Mouse (Mus musculus) limb, embryonic 12.5 days (tissue): ENCODE data around the gene Oprm1. TPM values are rescaled to one million over a fixed set of nuclear protein-coding genes. Genes with fewer than 3 reads are reported as not detected.

Experiments used
- ATAC-seq: fragments of 200-750 bp; cut with Nextera tagmentation; 2 replicates; pipeline ENCODE4 v1.8.0; 2017; ENCODE audit warnings: low read depth, moderate TSS enrichment; ENCODE audit not compliant: insufficient number of reproducible peaks, insufficient read depth, low FRiP score, low TSS enrichment
- H3K27ac ChIP-seq: fragments of 300-500 bp; sonication (generic); 2 replicates; pipeline ENCODE4 v1.5.1; 2016; ENCODE audit warnings: mild to moderate bottlenecking, moderate library complexity
- H3K27me3 ChIP-seq: fragments of 300-500 bp; sonication (generic); 2 replicates; pipeline ENCODE4 v1.6.1; 2016; ENCODE audit warnings: mild to moderate bottlenecking, moderate library complexity
- H3K36me3 ChIP-seq: fragments of 300-500 bp; sonication (generic); 2 replicates; pipeline ENCODE4 v1.6.1; 2016; ENCODE audit warnings: mild to moderate bottlenecking, moderate library complexity
- H3K4me1 ChIP-seq: fragments of 300-500 bp; sonication (generic); replicated peaks from 2 replicates; pipeline ENCODE4 v1.6.1; 2016
- H3K4me2 ChIP-seq: fragments of 300-500 bp; sonication (generic); 2 replicates; pipeline ENCODE4 v1.6.1; 2016; ENCODE audit warnings: mild to moderate bottlenecking, moderate library complexity
- H3K4me3 ChIP-seq: fragments of 300-500 bp; sonication (generic); replicated peaks from 2 replicates; pipeline ENCODE4 v1.5.1; 2016; ENCODE audit warnings: mild to moderate bottlenecking
- H3K9ac ChIP-seq: fragments of 300-500 bp; sonication (generic); replicated peaks from 2 replicates; pipeline ENCODE4 v1.6.1; 2016; ENCODE audit warnings: mild to moderate bottlenecking, moderate library complexity
- H3K9me3 ChIP-seq: fragments of 300-500 bp; sonication (generic); 2 replicates; pipeline ENCODE4 v1.6.1; 2016; ENCODE audit warnings: mild to moderate bottlenecking, moderate library complexity
- WGBS: fragments of 180-500 bp; shearing (Covaris S2); methylation state at CpG from one replicate; pipeline ENCODE4 v1.1.7; 2016; 5-methylcytosine and 5-hydroxymethylcytosine counted together
- polyA plus RNA-seq: library from polyadenylated mRNA; unstranded; fragments of >200 nt; fragmentation: Nextera tagmentation; extraction: Ambion mirVana; gene quantifications from 2 replicates; pipeline ENCODE4 v1.2.1, GENCODE M21; 2016

Gene Oprm1
- polyA plus RNA-seq, 1 experiment from 2014 or later: not detected

- no peak overlapping the region for H3K27ac ChIP-seq
- H3K27me3 ChIP-seq: no peaks in the 10 kb centered on the region
- no peak for ATAC-seq
- H3K9ac ChIP-seq: no peak overlapping the region
- no peaks in the 10 kb centered on the region for H3K9me3 ChIP-seq
- peaks cover 4% of the 10 kb centered on the region for H3K4me1 ChIP-seq
- no peak overlapping the region for H3K4me3 ChIP-seq
- no peak overlapping the region for H3K4me2 ChIP-seq
- H3K36me3 ChIP-seq: no peaks in the 10 kb centered on the region
- 88% methylated on average over 2 of the region's 2 CpGs for WGBS
Measured at GRCm38 (mm10) chr10:7047919-7048291, 289.6 kb downstream of the Oprm1 start.

GRCm38 (mm10) chr10:7049901-7050300, 291.6 kb downstream of the Oprm1 start:
- Histone ChIP-seq H3K27ac (no peak overlapping the region), H3K9me3 (no peaks in the 10 kb centered on the region), H3K4me2 (no peak overlapping the region), H3K27me3 (no peaks in the 10 kb centered on the region), H3K4me3 (no peak overlapping the region), H3K36me3 (no peaks in the 10 kb centered on the region), H3K9ac (no peak overlapping the region), H3K4me1 (peaks cover 4% of the 10 kb centered on the region)
- no peak for ATAC-seq
- 83% methylated on average over 3 of the region's 3 CpGs for WGBS

- Histone ChIP-seq H3K4me3 (no peak within 1 kb of the TSS), H3K4me2 (no peak within 1 kb of the TSS), H3K9me3 (no peaks in the 10 kb centered on the region), H3K4me1 (peaks cover 4% of the 10 kb centered on the region), H3K27me3 (no peaks in the 10 kb centered on the region), H3K36me3 (no peaks in the 10 kb centered on the region), H3K27ac (peak within 1 kb of the TSS; percentile 45; the same call in 1 of the 2 replicates), H3K9ac (no peak within 1 kb of the TSS)
- WGBS: 39% methylated on average over 12 of the region's 12 CpGs
- no peak for ATAC-seq
Measured at GRCm38 (mm10) chr10:7052315-7053017, 294.2 kb downstream of the Oprm1 start, which contains the start of gene Ipcef1. TSS of gene Ipcef1 (minus strand) at chr10:7052478.

DNA sequence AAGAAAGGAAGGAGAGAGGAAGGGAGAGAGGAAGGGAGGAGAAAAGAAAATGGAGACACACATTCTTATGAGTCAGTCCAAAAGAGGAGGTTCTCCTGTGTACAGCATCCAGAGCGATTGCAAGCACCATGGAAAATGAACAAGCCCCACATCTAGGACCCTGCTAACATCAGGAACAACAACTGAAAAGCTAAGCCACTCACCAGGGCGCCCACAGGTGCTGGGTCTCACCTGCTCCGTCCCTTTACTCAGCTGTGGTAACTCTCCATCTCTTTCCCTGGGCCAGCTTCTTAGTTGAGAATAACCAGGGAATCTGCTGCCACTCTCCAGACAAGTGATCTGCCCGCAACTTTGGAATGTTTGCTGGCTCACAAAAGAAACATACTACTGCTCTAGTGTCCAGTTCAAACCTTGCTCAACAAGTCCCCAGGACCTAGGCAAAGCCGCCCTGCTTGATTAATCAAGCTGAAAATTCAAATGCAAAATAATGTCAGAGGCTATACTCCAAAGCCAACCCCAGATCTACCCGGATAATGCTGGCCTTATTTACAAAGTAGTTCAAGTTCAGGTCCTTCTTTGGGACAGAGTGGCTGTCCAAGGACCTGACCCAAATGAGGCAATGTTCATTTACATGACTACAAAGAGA, 296.4 kb downstream of the Oprm1 start:
- Histone ChIP-seq H3K9me3 (no peaks in the 10 kb centered on the region), H3K9ac (no peak overlapping the region), H3K27me3 (no peaks in the 10 kb centered on the region), H3K27ac (no peak overlapping the region), H3K4me3 (no peak overlapping the region), H3K4me2 (no peak overlapping the region), H3K4me1 (peaks cover 4% of the 10 kb centered on the region; the same call in 1 of the 2 replicates), H3K36me3 (no peaks in the 10 kb centered on the region)
- ATAC-seq: no peak
- WGBS: 81% methylated on average over 6 of the region's 6 CpGs

- Histone ChIP-seq H3K4me3 (no peak overlapping the region), H3K4me1 (0 out of 2 replicates have a peak, but pooled peaks cover under 1% of the 10 kb centered on the region), H3K27ac (no peak overlapping the region), H3K9me3 (no peaks in the 10 kb centered on the region), H3K9ac (no peak overlapping the region), H3K27me3 (no peaks in the 10 kb centered on the region), H3K36me3 (no peaks in the 10 kb centered on the region), H3K4me2 (no peak overlapping the region)
- 86% methylated on average over 1 of the region's 1 CpGs for whole genome bisulfite sequencing
- no peak for ATAC-seq
Measured at GRCm38 (mm10) chr10:7057546-7057945, 299.2 kb downstream of the Oprm1 start.

DNA sequence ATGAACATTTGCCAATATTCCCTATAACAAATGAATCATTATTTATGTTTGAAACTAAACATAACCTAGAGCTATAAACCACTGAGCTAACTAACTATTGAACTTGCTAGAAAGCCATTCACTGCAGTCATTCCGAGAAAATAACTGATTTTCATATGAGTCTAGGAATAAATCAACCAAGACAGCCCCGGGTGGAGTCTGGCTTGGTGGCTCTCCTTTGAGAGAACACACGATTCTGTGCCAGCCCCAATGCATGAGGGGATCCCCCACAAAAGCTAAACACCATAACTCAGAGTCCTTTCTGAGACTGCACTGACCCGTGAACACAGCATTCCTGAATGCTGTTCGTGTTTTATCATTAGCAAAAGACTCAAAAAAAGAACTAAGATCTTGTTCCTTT, 302.0 kb downstream of the Oprm1 start:
- no peaks in the 10 kb centered on the region for H3K36me3 ChIP-seq
- peaks cover 7% of the 10 kb centered on the region for H3K4me1 ChIP-seq
- no peaks in the 10 kb centered on the region for H3K9me3 ChIP-seq
- no peak overlapping the region for H3K4me3 ChIP-seq
- H3K27ac ChIP-seq: no peak overlapping the region
- no peaks in the 10 kb centered on the region for H3K27me3 ChIP-seq
- no peak overlapping the region for H3K9ac ChIP-seq
- no peak for ATAC-seq
- WGBS: 79% methylated on average over 5 of the region's 5 CpGs
- no peak overlapping the region for H3K4me2 ChIP-seq

DNA sequence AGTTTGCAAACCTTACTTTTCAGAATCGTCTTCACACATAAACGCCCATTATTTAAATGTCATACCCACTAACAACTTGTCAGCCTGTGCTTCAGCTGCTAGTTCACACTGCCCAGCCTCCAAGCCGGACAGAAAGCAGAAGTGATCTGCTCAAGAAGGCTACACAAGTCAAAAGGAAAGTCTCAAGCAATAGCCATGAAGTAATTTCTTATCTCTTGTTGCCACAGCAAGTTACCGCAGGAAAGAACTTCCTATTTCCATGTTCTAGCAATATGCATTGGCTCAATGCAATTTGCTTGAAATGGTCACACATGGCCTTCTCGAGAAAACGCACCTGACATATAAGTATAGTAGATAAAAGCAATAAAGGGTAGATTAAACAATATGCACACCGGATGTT, 304.7 kb downstream of the Oprm1 start:
- WGBS: 88% methylated on average over 7 of the region's 7 CpGs
- H3K27ac ChIP-seq: no peak overlapping the region
- no peak for ATAC-seq
- H3K9me3 ChIP-seq: no peaks in the 10 kb centered on the region
- H3K4me1 ChIP-seq: peaks cover 7% of the 10 kb centered on the region
- H3K4me2 ChIP-seq: no peak overlapping the region
- no peaks in the 10 kb centered on the region for H3K36me3 ChIP-seq
- H3K9ac ChIP-seq: no peak overlapping the region
- H3K4me3 ChIP-seq: no peak overlapping the region
- H3K27me3 ChIP-seq: no peaks in the 10 kb centered on the region

DNA sequence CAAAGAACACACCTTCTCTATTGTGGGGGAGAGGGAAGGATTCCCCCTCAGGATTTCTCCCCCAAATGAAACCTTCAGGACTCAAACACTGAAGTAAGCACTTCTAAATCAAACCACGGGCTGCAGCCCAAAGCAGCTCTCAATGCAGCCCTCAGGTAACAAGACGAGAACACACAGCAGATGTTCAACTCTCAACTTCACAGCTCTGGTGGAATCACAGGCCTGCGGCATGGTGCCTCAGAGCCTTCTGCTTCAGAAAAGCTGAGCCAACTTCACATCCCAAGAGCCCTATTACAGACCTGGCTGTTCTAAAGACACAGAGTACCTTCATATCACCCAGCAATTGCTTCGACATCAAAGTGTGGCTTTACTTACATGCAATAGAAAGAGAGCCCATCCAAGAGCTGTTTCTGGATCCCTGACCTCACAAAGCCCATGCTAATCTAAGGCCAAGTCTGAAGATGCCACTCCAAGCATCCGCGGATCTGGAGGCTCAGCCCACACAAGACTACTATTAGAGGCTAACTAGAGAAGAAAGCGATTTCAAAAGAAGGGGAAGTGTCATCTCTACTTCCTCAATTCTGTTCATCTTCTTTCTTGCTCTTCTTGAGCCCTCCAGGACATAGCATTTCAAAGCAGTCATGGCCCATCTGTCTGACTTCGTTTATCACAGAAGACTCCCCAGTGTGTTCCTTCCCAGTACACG, 305.6 kb downstream of the Oprm1 start:
- no peak overlapping the region for H3K4me2 ChIP-seq
- no peaks in the 10 kb centered on the region for H3K9me3 ChIP-seq
- no peak overlapping the region for H3K27ac ChIP-seq
- 76% methylated on average over 9 of the region's 9 CpGs for WGBS
- no peaks in the 10 kb centered on the region for H3K27me3 ChIP-seq
- no peak overlapping the region for H3K9ac ChIP-seq
- no peaks in the 10 kb centered on the region for H3K36me3 ChIP-seq
- peaks cover 7% of the 10 kb centered on the region for H3K4me1 ChIP-seq
- H3K4me3 ChIP-seq: no peak overlapping the region
- ATAC-seq: no peak

DNA sequence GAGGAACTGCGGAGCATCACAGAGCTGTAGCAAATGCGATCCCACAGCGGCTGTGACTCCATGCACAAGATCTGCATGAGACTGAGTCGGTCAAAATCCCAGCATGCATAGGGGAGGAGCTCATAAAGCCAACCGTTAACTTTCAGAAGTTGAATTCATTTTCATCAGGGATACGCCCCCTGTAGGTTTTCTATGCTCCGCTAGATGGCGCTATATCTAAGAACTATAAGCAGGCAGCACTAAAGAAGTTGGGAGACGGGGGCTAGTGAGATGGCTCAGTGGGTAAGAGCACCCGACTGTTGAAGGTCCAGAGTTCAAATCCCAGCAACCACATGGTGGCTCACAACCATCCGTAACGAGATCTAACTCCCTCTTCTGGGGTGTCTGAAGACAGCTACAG, 310.3 kb downstream of the Oprm1 start:
- Histone ChIP-seq H3K4me3 (no peak overlapping the region), H3K27ac (no peak overlapping the region), H3K9me3 (no peaks in the 10 kb centered on the region), H3K9ac (no peak overlapping the region), H3K4me1 (peaks cover 3% of the 10 kb centered on the region), H3K27me3 (no peaks in the 10 kb centered on the region), H3K36me3 (no peaks in the 10 kb centered on the region), H3K4me2 (no peak overlapping the region)
- 64% methylated on average over 12 of the region's 12 CpGs for WGBS
- ATAC-seq: no peak

GRCm38 (mm10) chr10:7069090-7069489, 310.8 kb downstream of the Oprm1 start:
- no peak for ATAC-seq

GRCm38 (mm10) chr10:7070100-7070835, 312.0 kb downstream of the Oprm1 start:
- Histone ChIP-seq H3K4me3 (no peak overlapping the region), H3K36me3 (no peaks in the 10 kb centered on the region), H3K4me1 (no peaks in the 10 kb centered on the region), H3K27ac (no peak overlapping the region), H3K4me2 (no peak overlapping the region), H3K9me3 (no peaks in the 10 kb centered on the region), H3K27me3 (no peaks in the 10 kb centered on the region), H3K9ac (no peak overlapping the region)
- 73% methylated on average over 8 of the region's 8 CpGs for WGBS
- no peak for ATAC-seq

More at GRCm38 (mm10) chr10:7069090-7069489, 310.8 kb downstream of the Oprm1 start:
- H3K4me2 ChIP-seq: no peak overlapping the region
- no peaks in the 10 kb centered on the region for H3K36me3 ChIP-seq
- WGBS: 84% methylated on average over 2 of the region's 2 CpGs
- H3K27me3 ChIP-seq: no peaks in the 10 kb centered on the region
- H3K9me3 ChIP-seq: no peaks in the 10 kb centered on the region
- H3K4me1 ChIP-seq: no peaks in the 10 kb centered on the region
- H3K27ac ChIP-seq: no peak overlapping the region
- no peak overlapping the region for H3K4me3 ChIP-seq
- no peak overlapping the region for H3K9ac ChIP-seq
